Mouse (Mus musculus): ENCODE measurements around the gene Tmem117. TPM values are rescaled to one million over a fixed set of nuclear protein-coding genes. Genes with fewer than 3 reads are reported as not detected.

Gene Tmem117
- polyA plus RNA-seq, 1 experiment from 2014 or later, result 3.1 TPM

DNA sequence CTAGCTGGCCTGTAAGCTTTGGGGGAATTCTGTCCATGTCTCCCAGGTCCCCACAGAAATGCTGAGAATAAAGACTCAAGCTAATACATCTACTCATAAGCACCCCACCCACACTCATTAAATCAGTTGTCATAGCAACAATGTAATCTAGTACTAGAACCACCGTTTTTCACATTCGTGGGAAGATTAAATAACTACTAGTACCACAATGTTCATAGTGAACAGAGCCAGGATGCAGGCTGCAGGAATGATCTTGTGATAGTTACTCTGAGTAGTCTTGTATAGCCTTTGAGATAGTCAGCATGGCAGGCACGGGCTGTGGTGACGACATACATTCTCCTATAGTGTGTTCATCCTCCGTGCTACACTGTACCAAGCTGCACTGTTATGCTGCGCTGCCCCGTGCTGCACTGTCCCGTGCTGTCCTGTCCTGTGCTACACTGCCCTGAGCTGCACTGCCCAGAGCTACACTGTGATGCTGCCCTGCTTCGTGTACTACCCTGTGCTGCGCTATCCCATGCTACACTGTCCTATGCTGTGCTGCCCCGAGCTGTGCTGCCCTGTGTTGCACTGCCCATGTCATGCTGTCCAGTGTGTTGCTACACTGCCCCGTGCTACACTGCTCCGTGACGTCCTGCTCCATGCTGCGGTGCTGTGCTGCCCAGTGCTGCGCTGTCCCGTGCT, 507.0 kb downstream of the Tmem117 start:
- Histone ChIP-seq H3K4me1 (ENCODE audit: control insufficient read depth, insufficient read depth, low read length) (no peaks in the 10 kb centered on the region), H3K27ac (ENCODE audit: low read depth, low read length) (no peak overlapping the region), H3K9me3 (ENCODE audit: control insufficient read depth, low read length) (no peaks in the 10 kb centered on the region), H3K4me3 (ENCODE audit: low read depth, low read length) (no peak overlapping the region), H3K4me2 (ENCODE audit: low read depth) (no peak overlapping the region), H3K9ac (ENCODE audit: low read length) (no peak overlapping the region), H3K36me3 (ENCODE audit: control insufficient read depth, insufficient read depth, low read length) (no peaks in the 10 kb centered on the region), H3K27me3 (ENCODE audit: control insufficient read depth, insufficient read depth, low read length) (no peaks in the 10 kb centered on the region)
- 92% methylated on average over 17 of the region's 17 CpGs for WGBS
- DNase-seq (ENCODE audit: low spot score) (no peak), ATAC-seq (ENCODE audit: insufficient read depth, low FRiP score, low TSS enrichment) (no peak)

DNA sequence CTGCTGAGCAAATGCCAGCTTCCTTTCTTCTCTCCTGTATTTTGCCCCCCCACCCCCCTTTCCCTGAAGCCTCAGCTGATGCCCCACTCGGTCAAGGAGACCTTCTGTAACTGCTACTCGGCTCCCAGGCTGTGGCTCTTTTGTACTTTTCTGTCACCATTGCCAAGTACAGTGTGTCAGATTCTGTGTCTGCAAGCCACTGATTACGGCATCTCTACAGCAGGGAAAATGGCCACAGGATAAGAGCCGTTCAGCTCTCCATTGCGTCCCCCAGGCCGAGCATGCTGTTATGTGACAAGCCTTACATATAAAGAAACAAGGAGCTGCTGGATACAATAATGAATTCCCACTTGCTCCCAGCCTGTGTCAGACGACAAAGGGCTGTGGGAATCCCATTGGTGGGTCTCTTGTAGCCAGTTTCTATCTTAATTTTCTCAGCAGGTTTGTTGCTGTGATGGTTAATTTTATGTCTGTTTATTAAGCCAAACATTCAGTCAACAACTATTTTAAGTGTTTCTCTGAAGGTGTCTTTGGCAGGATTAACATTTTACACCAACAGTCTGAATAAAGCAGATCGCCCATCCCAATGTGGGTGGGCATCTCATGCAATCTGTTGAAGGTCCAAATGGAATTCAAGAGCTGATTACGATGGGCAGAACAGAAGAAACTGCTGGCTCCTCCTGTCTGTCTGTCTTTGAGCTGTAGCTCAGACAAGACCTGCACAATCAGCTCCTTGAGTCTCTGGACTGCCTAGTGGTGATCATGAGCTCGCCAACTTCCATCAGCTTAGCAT, 508.2 kb downstream of the Tmem117 start:
- no peak overlapping the region for H3K27ac ChIP-seq (ENCODE audit: low read depth, low read length)
- no peaks in the 10 kb centered on the region for H3K4me1 ChIP-seq (ENCODE audit: control insufficient read depth, insufficient read depth, low read length)
- no peaks in the 10 kb centered on the region for H3K27me3 ChIP-seq (ENCODE audit: control insufficient read depth, insufficient read depth, low read length)
- no peak for ATAC-seq (ENCODE audit: insufficient read depth, low FRiP score, low TSS enrichment)
- no peak for DNase-seq (ENCODE audit: low spot score)
- WGBS, result 81% methylated on average over 10 of the region's 10 CpGs
- no peaks in the 10 kb centered on the region for H3K9me3 ChIP-seq (ENCODE audit: control insufficient read depth, low read length)
- H3K36me3 ChIP-seq (ENCODE audit: control insufficient read depth, insufficient read depth, low read length), result no peaks in the 10 kb centered on the region
- H3K9ac ChIP-seq (ENCODE audit: low read length), result no peak overlapping the region
- H3K4me3 ChIP-seq (ENCODE audit: low read depth, low read length), result no peak overlapping the region
- H3K4me2 ChIP-seq (ENCODE audit: low read depth), result no peak overlapping the region

GRCm38 (mm10) chr15:95138709-95139409, 509.8 kb downstream of the Tmem117 start:
- Histone ChIP-seq H3K4me2 (ENCODE audit: low read depth) (no peak overlapping the region), H3K36me3 (ENCODE audit: control insufficient read depth, insufficient read depth, low read length) (no peaks in the 10 kb centered on the region), H3K9me3 (ENCODE audit: control insufficient read depth, low read length) (no peaks in the 10 kb centered on the region), H3K27me3 (ENCODE audit: control insufficient read depth, insufficient read depth, low read length) (no peaks in the 10 kb centered on the region), H3K4me1 (ENCODE audit: control insufficient read depth, insufficient read depth, low read length) (no peaks in the 10 kb centered on the region), H3K4me3 (ENCODE audit: low read depth, low read length) (no peak overlapping the region), H3K9ac (ENCODE audit: low read length) (no peak overlapping the region), H3K27ac (ENCODE audit: low read depth, low read length) (no peak overlapping the region)
- no peak for ATAC-seq (ENCODE audit: insufficient read depth, low FRiP score, low TSS enrichment)
- DNase-seq (ENCODE audit: low spot score), result no peak
- 86% methylated on average over 12 of the region's 12 CpGs for WGBS

DNA sequence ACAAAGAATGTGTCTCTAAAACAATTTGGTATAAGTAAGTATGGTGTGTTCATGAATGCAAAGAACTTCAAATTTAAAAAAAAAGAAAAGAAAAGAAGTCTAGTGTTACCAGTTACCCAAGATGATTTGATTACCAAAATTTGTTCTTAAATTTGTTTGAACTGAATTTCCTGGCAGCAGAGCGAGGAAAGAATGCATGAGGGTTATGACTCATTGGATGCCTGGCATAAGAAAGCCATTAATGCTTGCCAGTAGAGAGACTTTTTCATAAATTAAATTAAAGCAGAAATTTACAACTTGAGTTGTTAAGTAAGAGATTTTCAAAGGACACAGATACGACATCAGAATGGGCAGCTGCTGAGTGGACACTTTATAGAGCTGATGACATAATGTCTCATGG, 515.1 kb downstream of the Tmem117 start:
- Histone ChIP-seq H3K27ac (ENCODE audit: low read depth, low read length) (no peak overlapping the region), H3K9me3 (ENCODE audit: control insufficient read depth, low read length) (no peaks in the 10 kb centered on the region), H3K4me3 (ENCODE audit: low read depth, low read length) (no peak overlapping the region), H3K4me2 (ENCODE audit: low read depth) (no peak overlapping the region), H3K4me1 (ENCODE audit: control insufficient read depth, insufficient read depth, low read length) (no peaks in the 10 kb centered on the region), H3K9ac (ENCODE audit: low read length) (no peak overlapping the region), H3K36me3 (ENCODE audit: control insufficient read depth, insufficient read depth, low read length) (no peaks in the 10 kb centered on the region), H3K27me3 (ENCODE audit: control insufficient read depth, insufficient read depth, low read length) (no peaks in the 10 kb centered on the region)
- no peak for ATAC-seq (ENCODE audit: insufficient read depth, low FRiP score, low TSS enrichment)
- WGBS, result 81% methylated on average over 2 of the region's 2 CpGs
- DNase-seq (ENCODE audit: low spot score), result no peak

DNA sequence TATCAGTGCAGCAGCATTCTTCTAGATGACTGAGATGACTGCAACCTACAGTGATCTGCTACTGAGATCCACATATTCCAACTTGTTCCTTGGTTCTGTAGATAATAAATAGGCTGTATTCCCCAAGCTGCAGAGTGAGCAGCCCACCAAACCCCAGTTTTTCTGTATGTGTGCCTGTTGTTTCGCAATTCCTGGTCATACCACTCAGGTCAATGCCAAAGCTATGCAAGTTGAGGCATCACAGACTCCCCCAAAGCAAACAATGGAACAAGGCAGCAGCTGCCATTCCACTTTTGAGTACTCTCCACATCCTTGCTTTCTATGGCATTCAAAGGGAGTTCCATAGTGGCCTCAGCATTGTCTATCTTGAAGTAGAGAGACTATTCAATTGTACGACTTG, 516.1 kb downstream of the Tmem117 start:
- no peaks in the 10 kb centered on the region for H3K9me3 ChIP-seq (ENCODE audit: control insufficient read depth, low read length)
- H3K4me1 ChIP-seq (ENCODE audit: control insufficient read depth, insufficient read depth, low read length), result no peaks in the 10 kb centered on the region
- H3K4me3 ChIP-seq (ENCODE audit: low read depth, low read length), result no peak overlapping the region
- H3K36me3 ChIP-seq (ENCODE audit: control insufficient read depth, insufficient read depth, low read length), result no peaks in the 10 kb centered on the region
- DNase-seq (ENCODE audit: low spot score) (no peak), ATAC-seq (ENCODE audit: insufficient read depth, low FRiP score, low TSS enrichment) (no peak)
- H3K9ac ChIP-seq (ENCODE audit: low read length), result no peak overlapping the region
- H3K27ac ChIP-seq (ENCODE audit: low read depth, low read length), result no peak overlapping the region
- no peak overlapping the region for H3K4me2 ChIP-seq (ENCODE audit: low read depth)
- H3K27me3 ChIP-seq (ENCODE audit: control insufficient read depth, insufficient read depth, low read length), result no peaks in the 10 kb centered on the region
- WGBS, result 88% methylated on average over 2 of the region's 2 CpGs

Other genes with a start within 250 kb of the Tmem117 start
- gene Adamts20, start 163.8 kb upstream of the Tmem117 start, polyA plus RNA-seq (2014; fragmentation: Nextera tagmentation; extraction: Ambion mirVana), result 10.3 and 10.6 TPM in 2 replicates
- 10.9 and 11.9 TPM in 2 replicates for gene Pus7l, start 85.7 kb upstream of the Tmem117 start, polyA plus RNA-seq (2014; fragmentation: Nextera tagmentation; extraction: Ambion mirVana)
- gene Irak4, start 85.6 kb upstream of the Tmem117 start, polyA plus RNA-seq (2014; fragmentation: Nextera tagmentation; extraction: Ambion mirVana), result 2.6 and 3.4 TPM in 2 replicates
- 106 and 107 TPM in 2 replicates for gene Twf1, start 39.3 kb upstream of the Tmem117 start, polyA plus RNA-seq (2014; fragmentation: Nextera tagmentation; extraction: Ambion mirVana)